Mouse (Mus musculus) megakaryocyte progenitor cell, adult 5-6 weeks (primary cell): ENCODE measurements around the gene Ap2a1. TPM values are rescaled to one million over a fixed set of nuclear protein-coding genes. Genes with fewer than 3 reads are reported as not detected.
"Not testable (repeated sequence)": the region's sequence is repeated elsewhere in the genome, so short reads cannot be mapped to it uniquely, and the experiment has no call there.

ENCODE experiments used
- ATAC-seq: replicated peaks from 2 replicates; pipeline ENCODE4 v1.8.0; 2016; ENCODE audit warnings: mild to moderate bottlenecking, moderate TSS enrichment, inconsistent platforms; ENCODE audit not compliant: poor library complexity
- total RNA-seq, 2 experiments: library from RNA; stranded (forward) in 1 of 2; stranded (reverse) in 1 of 2; fragments of 157-497, 149-512 nt in 1 of 2; fragments of 200-1000 nt in 1 of 2; gene quantifications; 2 replicates each; pipeline versions ENCODE4 v1.2.3 to v1.2.4; 2015 to 2017

Gene Ap2a1
- total RNA-seq, 2 experiments from 2014 or later = 25.8 to 40.4 TPM

- ATAC-seq = no peak
Measured at GRCm38 (mm10) chr7:44896499-44896898, 32.8 kb downstream of the Ap2a1 start.

- ATAC-seq = peak; percentile 72
Measured at GRCm38 (mm10) chr7:44895593-44896434, 33.5 kb downstream of the Ap2a1 start, which contains the start of gene Fuz. TSS of gene Fuz (plus strand) at chr7:44896079.

- ATAC-seq = no peak
Measured at GRCm38 (mm10) chr7:44895206-44895592, 34.1 kb downstream of the Ap2a1 start.

- no peak for ATAC-seq
Measured at GRCm38 (mm10) chr7:44894175-44894574, 35.1 kb downstream of the Ap2a1 start.

GRCm38 (mm10) chr7:44893197-44893596 is 36.1 kb downstream of the Ap2a1 start:
- ATAC-seq = no peak

- ATAC-seq = peak; percentile 55
Measured at GRCm38 (mm10) chr7:44892276-44892921, 36.9 kb downstream of the Ap2a1 start, which contains the start of gene Med25. TSS of gene Med25 (minus strand) at chr7:44892712.

GRCm38 (mm10) chr7:44891611-44892010 is 37.7 kb downstream of the Ap2a1 start:
- no peak for ATAC-seq

- no peak for ATAC-seq
Measured at GRCm38 (mm10) chr7:44890737-44891136, 38.6 kb downstream of the Ap2a1 start.

- no peak for ATAC-seq
Measured at GRCm38 (mm10) chr7:44890180-44890579, 39.1 kb downstream of the Ap2a1 start.

- no peak for ATAC-seq
Measured at GRCm38 (mm10) chr7:44888256-44889105, 40.8 kb downstream of the Ap2a1 start.

GRCm38 (mm10) chr7:44886964-44887363 is 42.3 kb downstream of the Ap2a1 start:
- peak; percentile 69 for ATAC-seq

- no peak for ATAC-seq
Measured at GRCm38 (mm10) chr7:44884637-44885036, 44.7 kb downstream of the Ap2a1 start.

GRCm38 (mm10) chr7:44883036-44883435 is 46.3 kb downstream of the Ap2a1 start:
- no peak for ATAC-seq

GRCm38 (mm10) chr7:44877833-44878232 is 51.5 kb downstream of the Ap2a1 start:
- ATAC-seq = no peak

- ATAC-seq = not testable (repeated sequence)
Measured at GRCm38 (mm10) chr7:44871774-44872173, 57.5 kb downstream of the Ap2a1 start.

- no peak for ATAC-seq
Measured at GRCm38 (mm10) chr7:44871181-44871580, 58.1 kb downstream of the Ap2a1 start.

- no peak for ATAC-seq
Measured at GRCm38 (mm10) chr7:44870614-44871013, 58.7 kb downstream of the Ap2a1 start.

GRCm38 (mm10) chr7:44869697-44870528 is 59.4 kb downstream of the Ap2a1 start, which contains the start of gene Ptov1:
TSS of gene Ptov1 (minus strand) at chr7:44869788.
- peak; percentile 81 for ATAC-seq

GRCm38 (mm10) chr7:44868919-44869696 is 60.2 kb downstream of the Ap2a1 start:
- ATAC-seq = no peak
